In the genomic region with DNA sequence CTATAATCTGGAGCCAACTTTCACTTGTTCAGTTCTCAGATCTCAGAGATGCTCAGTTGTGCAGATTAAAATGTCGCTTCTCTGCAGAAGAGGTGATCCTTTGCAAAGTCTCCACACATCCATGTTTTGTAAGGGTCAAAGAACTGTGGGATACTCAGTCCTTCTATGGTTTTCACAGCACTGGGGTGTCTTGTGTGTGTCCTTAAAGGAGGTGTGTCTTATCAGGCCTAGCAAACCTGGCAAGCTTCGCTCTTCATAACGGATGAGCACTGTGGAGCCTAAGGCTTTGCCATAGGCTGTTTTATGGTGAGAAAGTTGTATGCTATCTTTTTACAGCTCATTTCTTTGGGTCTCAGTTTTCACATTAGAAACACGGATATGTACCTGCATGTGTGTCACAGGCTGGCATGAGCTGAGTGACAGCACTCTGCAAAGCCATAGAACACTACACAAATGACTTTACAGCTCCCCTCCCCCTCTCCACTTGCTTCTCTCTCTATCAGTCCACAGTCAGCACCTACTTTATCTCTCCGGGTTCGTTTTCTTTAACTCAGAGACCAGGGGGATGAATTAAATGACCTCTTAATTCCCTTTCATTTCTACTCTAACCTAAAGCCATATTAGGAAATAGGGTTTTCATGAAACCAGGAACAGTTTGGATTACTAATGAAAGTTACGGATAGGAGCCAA, we compare ENCODE assay signal across 17 mouse cellular contexts. TPM values are rescaled to one million over a fixed set of nuclear protein-coding genes. Genes with fewer than 3 reads are reported as not detected.
DNase-seq lines count a peak whose midpoint lies in the region; ATAC-seq and TF ChIP-seq lines count a peak whose summit lies in the region.
"Had no signal": no experiment of that assay in that cellular context is flagged by ENCODE, and none has a peak within 500 bp of the region (broad histone marks: within the 10 kb centered on the region; RNA-seq: fewer than 3 reads in every experiment).

No protein-coding gene starts in this region.

- no peak overlapping the region for H3K9ac ChIP-seq in intestine, embryonic 15.5 days
- H3K9ac ChIP-seq in intestine, postnatal 0 days (ENCODE audit: low read depth, low read length): no peak overlapping the region
- H3K9ac ChIP-seq in intestine, embryonic 16.5 days (ENCODE audit: low read depth, low read length): no peak overlapping the region
- no peak overlapping the region for H3K9ac ChIP-seq in liver, postnatal 0 days (replicated peaks)
- H3K9ac ChIP-seq: hindbrain, embryonic 13.5 days; midbrain, embryonic 12.5 days had no signal

- intact Hi-C loops in left cerebral cortex, postnatal 25 days (cut with DNase I): no loop called here

- H3K36me3 ChIP-seq in intestine, embryonic 15.5 days: no peaks in the 10 kb centered on the region
- H3K36me3 ChIP-seq in intestine, postnatal 0 days (ENCODE audit: control insufficient read depth, insufficient read depth): no peaks in the 10 kb centered on the region
- no peaks in the 10 kb centered on the region for H3K36me3 ChIP-seq in intestine, embryonic 16.5 days (ENCODE audit: control insufficient read depth, insufficient read depth, low read length)
- no peaks in the 10 kb centered on the region for H3K36me3 ChIP-seq in liver, postnatal 0 days (replicated peaks; ENCODE audit: insufficient read depth, low read length)
- H3K36me3 ChIP-seq: forebrain, embryonic 10.5 days; hindbrain, embryonic 13.5 days; midbrain, embryonic 12.5 days had no signal

- no peak overlapping the region for H3K4me3 ChIP-seq in intestine, embryonic 15.5 days (replicated peaks)
- no peak overlapping the region for H3K4me3 ChIP-seq in intestine, postnatal 0 days (ENCODE audit: low read depth, low read length)
- H3K4me3 ChIP-seq in intestine, embryonic 16.5 days (ENCODE audit: low read length): no peak overlapping the region
- H3K4me3 ChIP-seq in liver, postnatal 0 days (ENCODE audit: low read depth, low read length): 0 out of 2 replicates have a peak overlapping the region, but pooled peaks have one; percentile 1
- H3K4me3 ChIP-seq: forebrain, embryonic 10.5 days; hindbrain, embryonic 13.5 days; left cerebral cortex, adult 2 months; midbrain, embryonic 12.5 days; myocyte had no signal

- no peaks in the 10 kb centered on the region for H3K9me3 ChIP-seq in intestine, embryonic 15.5 days
- no peaks in the 10 kb centered on the region for H3K9me3 ChIP-seq in intestine, postnatal 0 days (ENCODE audit: control insufficient read depth)
- H3K9me3 ChIP-seq in intestine, embryonic 16.5 days (ENCODE audit: control insufficient read depth, low read length): no peaks in the 10 kb centered on the region
- H3K9me3 ChIP-seq in liver, postnatal 0 days (ENCODE audit: low read length): no peaks in the 10 kb centered on the region
- H3K9me3 ChIP-seq: forebrain, embryonic 10.5 days; hindbrain, embryonic 13.5 days; midbrain, embryonic 12.5 days had no signal

- WGBS in intestine, embryonic 15.5 days: 58% methylated on average over 7 of the region's 7 CpGs
- 56% methylated on average over 7 of the region's 7 CpGs for WGBS in intestine, postnatal 0 days
- 60% methylated on average over 7 of the region's 7 CpGs for WGBS in intestine, embryonic 16.5 days
- WGBS in liver, postnatal 0 days (ENCODE audit: insufficient replicate concordance): 40% methylated on average over 7 of the region's 7 CpGs

- peak; percentile 89 for TF ChIP-seq EP300 in liver, postnatal 0 days (IDR thresholded peaks at IDR 0.05; ENCODE audit: low read depth)

- peaks cover 3% of the 10 kb centered on the region for H3K4me1 ChIP-seq in intestine, embryonic 15.5 days (replicated peaks)
- H3K4me1 ChIP-seq in intestine, postnatal 0 days (replicated peaks; ENCODE audit: control insufficient read depth, insufficient read depth, low read length): no peaks in the 10 kb centered on the region
- peaks cover 19% of the 10 kb centered on the region for H3K4me1 ChIP-seq in intestine, embryonic 16.5 days (ENCODE audit: control insufficient read depth, insufficient read depth, low read length)
- H3K4me1 ChIP-seq in liver, postnatal 0 days (ENCODE audit: insufficient read depth): peaks cover 59% of the 10 kb centered on the region
- H3K4me1 ChIP-seq: hindbrain, embryonic 13.5 days; midbrain, embryonic 12.5 days had no signal

- no peak for TF ChIP-seq CTCF in intestine, postnatal 0 days (IDR thresholded peaks at IDR 0.05; ENCODE audit: low read depth)
- TF ChIP-seq CTCF in liver, postnatal 0 days (IDR thresholded peaks at IDR 0.05; ENCODE audit: low read depth): no peak

- H3K27ac ChIP-seq in intestine, embryonic 15.5 days: no peak overlapping the region
- no peak overlapping the region for H3K27ac ChIP-seq in intestine, postnatal 0 days (ENCODE audit: low read depth, low read length)
- no peak overlapping the region for H3K27ac ChIP-seq in intestine, embryonic 16.5 days (ENCODE audit: low read length)
- peak overlapping the region; percentile 34 for H3K27ac ChIP-seq in liver, postnatal 0 days (ENCODE audit: low read depth)
- H3K27ac ChIP-seq: forebrain, embryonic 10.5 days; hindbrain, embryonic 13.5 days; left cerebral cortex, adult 2 months; midbrain, embryonic 12.5 days had no signal

- H3K4me2 ChIP-seq in intestine, embryonic 15.5 days (replicated peaks): no peak overlapping the region
- no peak overlapping the region for H3K4me2 ChIP-seq in intestine, postnatal 0 days (replicated peaks; ENCODE audit: low read depth)
- H3K4me2 ChIP-seq in intestine, embryonic 16.5 days (ENCODE audit: low read depth, low read length): no peak overlapping the region
- peak overlapping the region; percentile 51 for H3K4me2 ChIP-seq in liver, postnatal 0 days (ENCODE audit: low read depth, low read length)
- H3K4me2 ChIP-seq: hindbrain, embryonic 13.5 days; midbrain, embryonic 12.5 days had no signal

- ATAC-seq in intestine, embryonic 15.5 days: peak; percentile 71; the same call in 1 of the 2 replicates
- ATAC-seq in intestine, postnatal 0 days: no peak
- ATAC-seq in intestine, embryonic 16.5 days: peak; percentile 67
- ATAC-seq in liver, postnatal 0 days: peak; percentile 87

- H3K27me3 ChIP-seq in intestine, embryonic 15.5 days (replicated peaks): no peaks in the 10 kb centered on the region
- H3K27me3 ChIP-seq in intestine, postnatal 0 days (replicated peaks; ENCODE audit: control insufficient read depth, insufficient read depth, low read length): no peaks in the 10 kb centered on the region
- no peaks in the 10 kb centered on the region for H3K27me3 ChIP-seq in intestine, embryonic 16.5 days (replicated peaks; ENCODE audit: control insufficient read depth, insufficient read depth, low read length)
- H3K27me3 ChIP-seq in liver, postnatal 0 days (ENCODE audit: insufficient read depth, low read length): no peaks in the 10 kb centered on the region
- H3K27me3 ChIP-seq: hindbrain, embryonic 13.5 days; midbrain, embryonic 12.5 days had no signal

- peak; percentile 80 for DNase-seq in c-Kit-positive CD71-positive TER-119-positive erythroid progenitor cells, embryonic 14.5 days (ENCODE audit: low spot score)
- DNase-seq in liver, postnatal 0 days: no peak
- no peak for DNase-seq in layer of hippocampus, postnatal 10 days (ENCODE audit: low spot score in 2 of 2)
- DNase-seq in left cerebral cortex, postnatal 25 days (ENCODE audit: low spot score in 2 of 2): no peak
- no peak for DNase-seq in right cerebral cortex, adult 18-20 months
- DNase-seq: adrenal gland, postnatal 25 days; cerebellum, postnatal 36 days; kidney, adult 8-10 months; thymus, postnatal 4 days had no signal

RNA-seq across cellular contexts. Expression of a gene that starts 49.8 kb away (rescaled TPM):
- polyA plus RNA-seq in intestine, embryonic 15.5 days (2015; fragmentation: Nextera tagmentation; extraction: Ambion mirVana): 30.8 and 33.3 TPM in 2 replicates
- 36.6 and 41.7 TPM in 2 replicates for polyA plus RNA-seq in intestine, postnatal 0 days (2015; fragmentation: Nextera tagmentation; extraction: Ambion mirVana)
- 25.5 and 27.0 TPM in 2 replicates for polyA plus RNA-seq in intestine, embryonic 16.5 days (2015; fragmentation: Nextera tagmentation; extraction: Ambion mirVana)
- 29.9 and 30.6 TPM in 2 replicates for polyA plus RNA-seq in liver, postnatal 0 days (2015; fragmentation: Nextera tagmentation; extraction: Ambion mirVana)
- 100 to 1,000 TPM; 196 to 214 TPM for total RNA-seq in layer of hippocampus, postnatal 10 days (2021)
- 100 to 1,000 TPM; 134 to 143 TPM for total RNA-seq in left cerebral cortex, postnatal 25 days (2021)
